Mouse (Mus musculus) kidney, embryonic 16.5 days (tissue): ENCODE measurements around the gene Myo15. TPM values are rescaled to one million over a fixed set of nuclear protein-coding genes. Genes with fewer than 3 reads are reported as not detected.
"Not testable (repeated sequence)": the region's sequence is repeated elsewhere in the genome, so short reads cannot be mapped to it uniquely, and the experiment has no call there.

ENCODE experiments used
- ATAC-seq: fragments of 200-750 bp; cut with Nextera tagmentation; 2 replicates; pipeline ENCODE4 v1.8.0; 2017; ENCODE audit warnings: moderate TSS enrichment; ENCODE audit not compliant: low FRiP score, low TSS enrichment
- H3K27ac ChIP-seq: fragments of 300-500 bp; sonication (generic); 2 replicates; pipeline ENCODE4 v1.5.1; 2014; ENCODE audit warnings: low read length
- H3K27me3 ChIP-seq: fragments of 300-500 bp; sonication (generic); 2 replicates; pipeline ENCODE4 v1.6.1; 2014; ENCODE audit warnings: low read length, control low read depth, mixed read lengths; ENCODE audit not compliant: insufficient read depth
- H3K36me3 ChIP-seq: fragments of 300-500 bp; sonication (generic); 2 replicates; pipeline ENCODE4 v1.6.1; 2014; ENCODE audit warnings: low read length, control low read depth, mixed read lengths; ENCODE audit not compliant: insufficient read depth
- H3K4me1 ChIP-seq: fragments of 300-500 bp; sonication (generic); 2 replicates; pipeline ENCODE4 v1.6.1; 2014; ENCODE audit warnings: low read length, control low read depth, mixed read lengths; ENCODE audit not compliant: insufficient read depth
- H3K4me2 ChIP-seq: fragments of 300-500 bp; sonication (generic); replicated peaks from 2 replicates; pipeline ENCODE4 v1.6.1; 2014; ENCODE audit warnings: low read depth, low read length
- H3K4me3 ChIP-seq: fragments of 300-500 bp; sonication (generic); 2 replicates; pipeline ENCODE4 v1.5.1; 2014; ENCODE audit warnings: mild to moderate bottlenecking, low read length
- H3K9ac ChIP-seq: fragments of 300-500 bp; sonication (generic); replicated peaks from 2 replicates; pipeline ENCODE4 v1.6.1; 2014; ENCODE audit warnings: low read length
- H3K9me3 ChIP-seq: fragments of 300-500 bp; sonication (generic); 2 replicates; pipeline ENCODE4 v1.6.1; 2016; ENCODE audit warnings: low read length, control low read depth
- WGBS: fragments of 180-500 bp; shearing (Covaris S2); extraction: QIAGEN DNeasy Blood & Tissue Kit; methylation state at CpG from one replicate; pipeline ENCODE4 v1.1.7; 2014; 5-methylcytosine and 5-hydroxymethylcytosine counted together
- polyA plus RNA-seq: library from polyadenylated mRNA; unstranded; fragments of >200 nt; fragmentation: Nextera tagmentation; extraction: Ambion mirVana; gene quantifications from 2 replicates; pipeline ENCODE4 v1.2.1, GENCODE M21; 2015

The Myo15 gene
- polyA plus RNA-seq: 0.24 and 0.35 TPM in 2 replicates

- Histone ChIP-seq H3K9ac (no peak within 1 kb of the TSS), H3K4me1 (no peaks in the 10 kb centered on the region), H3K27ac (no peak within 1 kb of the TSS), H3K4me3 (no peak within 1 kb of the TSS), H3K4me2 (no peak within 1 kb of the TSS), H3K9me3 (no peaks in the 10 kb centered on the region), H3K27me3 (no peaks in the 10 kb centered on the region), H3K36me3 (peaks cover 51% of the 10 kb centered on the region)
- 98% methylated on average over 3 of the region's 3 CpGs for WGBS
- ATAC-seq: no peak
These were observed at the start of gene Myo15 for GRCm38 (mm10) chr11:60469039-60469438. Myo15 (plus strand) TSS chr11:60469339.

DNA sequence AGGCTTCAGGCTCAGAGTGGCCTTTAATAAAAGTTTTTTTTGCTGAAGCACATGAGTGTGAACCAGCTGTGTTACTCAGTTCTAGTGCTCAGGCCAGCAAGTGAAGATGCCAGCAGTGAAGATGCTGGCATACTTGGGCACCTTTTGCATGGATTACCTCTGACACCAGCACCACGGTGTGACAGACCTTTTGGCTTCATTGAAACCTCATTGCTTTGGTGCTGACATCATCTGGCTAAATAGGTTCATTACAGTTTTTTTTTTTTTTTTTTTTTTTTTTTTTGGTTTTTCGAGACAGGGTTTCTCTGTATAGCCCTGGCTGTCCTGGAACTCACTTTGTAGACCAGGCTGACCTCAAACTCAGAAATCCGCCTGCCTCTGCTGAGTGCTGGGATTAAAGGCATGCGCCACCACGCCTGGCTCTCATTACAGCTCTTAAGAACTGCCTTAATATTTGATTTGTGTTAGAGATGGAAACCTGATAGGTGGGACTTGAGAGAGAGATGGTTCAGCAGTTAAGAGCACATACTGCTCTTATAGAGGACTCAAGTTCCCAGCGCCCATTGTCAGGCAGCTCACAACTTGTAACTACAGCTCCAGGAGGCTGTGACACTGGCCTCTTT is 47.0 kb upstream of the Myo15 start:
- H3K9ac ChIP-seq: no peak overlapping the region
- H3K27ac ChIP-seq: no peak overlapping the region
- H3K4me3 ChIP-seq: no peak overlapping the region
- H3K4me1 ChIP-seq: peaks cover 17% of the 10 kb centered on the region
- no peaks in the 10 kb centered on the region for H3K9me3 ChIP-seq
- ATAC-seq: no peak
- no peaks in the 10 kb centered on the region for H3K27me3 ChIP-seq
- H3K4me2 ChIP-seq: no peak overlapping the region
- H3K36me3 ChIP-seq: no peaks in the 10 kb centered on the region; the same call in 1 of the 2 replicates
- 59% methylated on average over 5 of the region's 6 CpGs for WGBS

DNA sequence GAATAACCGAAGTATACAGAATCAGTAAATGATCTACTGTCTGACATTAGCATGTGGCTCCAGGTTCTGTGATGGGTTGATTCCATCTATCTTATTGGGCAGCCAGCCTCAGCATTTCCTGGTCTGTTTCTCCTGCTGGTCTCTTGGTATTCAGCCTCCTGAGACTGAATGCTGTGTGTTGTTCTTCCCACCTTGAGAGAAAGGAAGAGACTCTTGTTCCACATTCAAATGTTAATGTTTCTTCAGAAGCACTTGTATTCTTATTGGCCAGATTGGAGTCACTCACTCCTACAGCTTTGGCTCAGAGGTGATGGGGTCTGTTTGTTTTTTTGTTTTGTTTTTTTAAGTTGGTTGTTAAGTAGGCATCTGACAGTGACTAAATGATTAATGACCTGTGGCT is 46.1 kb upstream of the Myo15 start:
- H3K36me3 ChIP-seq: peaks cover 8% of the 10 kb centered on the region
- H3K9ac ChIP-seq: no peak overlapping the region
- H3K27me3 ChIP-seq: no peaks in the 10 kb centered on the region
- WGBS: 46% methylated on average over 1 of the region's 1 CpGs
- no peak overlapping the region for H3K27ac ChIP-seq
- no peak overlapping the region for H3K4me3 ChIP-seq
- H3K9me3 ChIP-seq: no peaks in the 10 kb centered on the region
- H3K4me2 ChIP-seq: no peak overlapping the region
- ATAC-seq: no peak
- peaks cover 17% of the 10 kb centered on the region for H3K4me1 ChIP-seq

GRCm38 (mm10) chr11:60426417-60426816 is 42.7 kb upstream of the Myo15 start:
- H3K4me1 ChIP-seq: peaks cover 4% of the 10 kb centered on the region; the same call in 1 of the 2 replicates
- H3K4me2 ChIP-seq: no peak overlapping the region
- H3K27ac ChIP-seq: no peak overlapping the region
- H3K9ac ChIP-seq: no peak overlapping the region
- H3K9me3 ChIP-seq: no peaks in the 10 kb centered on the region
- H3K27me3 ChIP-seq: no peaks in the 10 kb centered on the region
- 74% methylated on average over 1 of the region's 1 CpGs for WGBS
- H3K36me3 ChIP-seq: peaks cover 16% of the 10 kb centered on the region
- no peak for ATAC-seq
- no peak overlapping the region for H3K4me3 ChIP-seq

GRCm38 (mm10) chr11:60427628-60428027 is 41.5 kb upstream of the Myo15 start:
- Histone ChIP-seq H3K27me3 (no peaks in the 10 kb centered on the region), H3K4me3 (no peak overlapping the region), H3K4me2 (no peak overlapping the region), H3K36me3 (peaks cover 21% of the 10 kb centered on the region), H3K4me1 (peaks cover 4% of the 10 kb centered on the region; the same call in 1 of the 2 replicates), H3K27ac (no peak overlapping the region), H3K9me3 (no peaks in the 10 kb centered on the region), H3K9ac (no peak overlapping the region)
- no peak for ATAC-seq
- whole genome bisulfite sequencing: 96% methylated on average over 3 of the region's 3 CpGs

DNA sequence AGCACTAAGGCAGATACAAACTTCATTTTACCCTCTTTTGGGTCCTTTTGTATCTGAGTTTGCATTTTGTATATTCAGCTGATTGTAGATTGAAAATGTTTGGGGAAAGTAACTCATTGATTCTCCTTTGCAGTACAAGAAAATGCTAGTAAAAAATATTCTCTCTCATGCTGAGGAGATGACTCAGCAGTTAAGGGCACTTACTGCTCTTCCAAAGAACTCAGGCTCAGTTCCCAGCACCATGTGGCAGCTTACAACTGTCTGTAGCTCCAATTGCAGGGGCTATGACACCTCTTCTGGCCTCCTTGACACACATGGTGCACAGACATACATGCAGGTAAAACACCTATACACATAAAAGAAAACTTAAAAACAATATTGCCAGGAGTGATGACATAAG is 35.6 kb upstream of the Myo15 start:
- no peaks in the 10 kb centered on the region for H3K27me3 ChIP-seq
- H3K27ac ChIP-seq: no peak overlapping the region
- peaks cover 43% of the 10 kb centered on the region for H3K36me3 ChIP-seq
- no peak for ATAC-seq
- H3K9ac ChIP-seq: no peak overlapping the region
- no peak overlapping the region for H3K4me2 ChIP-seq
- H3K4me3 ChIP-seq: no peak overlapping the region
- no peaks in the 10 kb centered on the region for H3K9me3 ChIP-seq
- H3K4me1 ChIP-seq: no peaks in the 10 kb centered on the region

DNA sequence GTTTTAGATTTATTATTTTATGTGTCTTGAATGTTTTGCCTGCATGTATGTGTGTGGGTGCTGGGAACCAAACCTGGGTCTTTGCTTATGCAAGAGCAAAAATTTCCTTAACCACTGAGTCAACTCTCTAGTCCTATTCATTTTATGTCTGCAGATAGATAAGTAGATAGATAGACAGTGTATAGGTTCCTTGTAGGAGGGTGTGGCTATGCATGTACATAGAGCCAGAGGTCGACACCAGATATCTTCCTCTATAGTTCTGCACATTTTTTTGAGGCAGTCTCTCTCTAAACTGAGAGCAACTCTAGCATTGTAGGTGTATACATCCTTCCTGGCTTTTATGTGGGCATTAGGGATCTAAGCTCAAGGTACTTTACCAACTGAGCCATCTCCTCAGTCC is 34.0 kb upstream of the Myo15 start:
- no peaks in the 10 kb centered on the region for H3K27me3 ChIP-seq
- WGBS: 88% methylated on average over 1 of the region's 1 CpGs
- no peak for ATAC-seq
- H3K4me2 ChIP-seq: no peak overlapping the region
- no peak overlapping the region for H3K9ac ChIP-seq
- no peak overlapping the region for H3K4me3 ChIP-seq
- H3K36me3 ChIP-seq: peaks cover 40% of the 10 kb centered on the region
- H3K4me1 ChIP-seq: no peaks in the 10 kb centered on the region
- H3K9me3 ChIP-seq: no peaks in the 10 kb centered on the region
- no peak overlapping the region for H3K27ac ChIP-seq

DNA sequence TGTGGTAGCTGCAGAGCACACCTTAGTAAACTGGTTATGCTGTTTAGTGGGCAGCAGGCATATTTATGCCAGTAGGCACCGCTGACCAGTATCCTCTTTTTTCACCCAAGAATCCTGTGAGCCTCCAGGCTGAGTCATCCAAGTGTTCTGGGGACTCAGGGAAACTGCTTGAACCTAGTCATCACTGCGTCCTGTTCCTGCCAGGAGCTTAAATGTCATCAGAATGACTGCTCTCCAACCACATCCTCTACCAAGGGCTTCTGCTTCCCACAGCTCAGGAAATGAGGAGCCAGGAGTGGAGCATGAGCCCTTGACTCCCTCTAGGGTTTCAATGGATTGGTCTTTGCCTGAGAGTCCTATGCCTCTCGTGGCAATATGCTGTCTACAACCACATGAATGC is 32.5 kb upstream of the Myo15 start:
- no peaks in the 10 kb centered on the region for H3K9me3 ChIP-seq
- 89% methylated on average over 3 of the region's 3 CpGs for WGBS

GRCm38 (mm10) chr11:60439621-60440020 is 29.5 kb upstream of the Myo15 start:
- H3K4me1 ChIP-seq, H3K9ac ChIP-seq, H3K4me2 ChIP-seq, ATAC-seq, H3K4me3 ChIP-seq, H3K9me3 ChIP-seq, H3K27me3 ChIP-seq, H3K27ac ChIP-seq: not testable (repeated sequence)
- WGBS: 18% methylated on average over 1 of the region's 1 CpGs
- H3K36me3 ChIP-seq: peaks cover 53% of the 10 kb centered on the region

More for the DNA sequence above, 32.5 kb upstream of the Myo15 start:
- Histone ChIP-seq H3K4me2 (no peak overlapping the region), H3K4me3 (no peak overlapping the region), H3K9ac (no peak overlapping the region), H3K4me1 (no peaks in the 10 kb centered on the region), H3K36me3 (peaks cover 44% of the 10 kb centered on the region), H3K27ac (no peak overlapping the region), H3K27me3 (no peaks in the 10 kb centered on the region)
- ATAC-seq: no peak

DNA sequence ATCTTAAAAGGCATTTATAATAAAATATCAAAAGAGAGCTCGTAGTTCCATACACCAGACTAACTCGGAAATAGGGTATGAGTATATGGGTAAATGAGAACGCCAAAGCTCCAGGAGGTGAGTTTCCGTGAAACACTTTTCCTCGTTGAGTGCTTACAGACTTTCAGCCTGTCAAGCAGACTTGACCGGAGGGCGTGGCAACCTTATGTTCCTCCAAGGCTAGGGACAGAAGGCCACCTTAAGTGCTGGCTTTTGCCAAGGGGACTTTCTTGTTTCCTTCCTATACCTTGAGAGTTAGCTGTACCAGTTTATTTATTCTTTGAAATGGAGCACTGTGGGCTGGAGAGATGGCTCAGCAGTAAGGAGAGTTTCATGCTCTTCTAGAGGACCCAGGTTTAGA is 29.0 kb upstream of the Myo15 start:
- H3K27me3 ChIP-seq: no peaks in the 10 kb centered on the region
- peaks cover 48% of the 10 kb centered on the region for H3K36me3 ChIP-seq
- H3K4me2 ChIP-seq: no peak overlapping the region
- no peak for ATAC-seq
- H3K9ac ChIP-seq: no peak overlapping the region
- 0 out of 2 replicates have a peak overlapping the region, but pooled peaks have one; percentile 43 for H3K27ac ChIP-seq
- 42% methylated on average over 7 of the region's 7 CpGs for WGBS
- H3K4me1 ChIP-seq: no peaks in the 10 kb centered on the region
- H3K4me3 ChIP-seq: no peak overlapping the region
- H3K9me3 ChIP-seq: no peaks in the 10 kb centered on the region
